Mouse (Mus musculus) liver, postnatal 0 days (tissue): ENCODE data around the gene Lrrc4.

Source experiments
- CTCF ChIP-seq: sonication (generic); IDR thresholded peaks from 2 replicates; pipeline ENCODE4 v1.5.1; 2016; ENCODE audit warnings: antibody characterized with exemption, low read depth
- EP300 ChIP-seq: IDR thresholded peaks from 2 replicates; pipeline ENCODE4 v1.6.1; 2016; ENCODE audit warnings: antibody characterized with exemption, low read depth, mild to moderate bottlenecking

DNA sequence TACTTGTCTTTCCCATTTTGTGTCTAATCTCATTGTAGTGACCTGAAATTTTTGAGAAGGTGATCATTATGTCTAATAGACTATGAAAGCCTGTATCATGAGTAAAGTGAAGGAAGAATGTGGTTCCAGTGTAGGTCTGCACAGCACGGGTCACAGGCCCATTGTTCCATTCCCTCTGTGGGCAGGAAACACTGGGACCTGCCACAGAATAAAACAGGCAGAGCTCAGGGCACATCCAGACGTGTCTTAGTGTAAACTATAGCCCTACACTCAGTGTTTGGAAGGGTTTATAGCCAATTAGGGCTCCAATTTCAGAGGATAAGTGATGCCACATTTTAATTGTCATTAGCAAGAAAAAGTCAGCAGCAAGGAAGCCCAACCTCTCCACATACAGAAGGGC, 29.4 kb upstream of the Lrrc4 start:
- TF ChIP-seq CTCF (no peak), EP300 (no peak)
